In genomic region chr7:4515853-4516252, GRCm38 (mm10) we compare ENCODE assay signal across 16 mouse cellular contexts. TPM values are rescaled to one million over a fixed set of nuclear protein-coding genes. Genes with fewer than 3 reads are reported as not detected.
DNase-seq lines count a peak whose midpoint lies in the region; ATAC-seq lines count a peak whose summit lies in the region.
"Had no signal": no experiment of that assay in that cellular context is flagged by ENCODE, and none has a peak within 500 bp of the region (broad histone marks: within the 10 kb centered on the region; RNA-seq: fewer than 3 reads in every experiment).

No protein-coding gene starts in this region.

- WGBS in kidney, embryonic 14.5 days: 49% methylated on average over 6 of the region's 6 CpGs
- 55% methylated on average over 6 of the region's 6 CpGs for WGBS in embryonic facial prominence, embryonic 11.5 days
- 45% methylated on average over 6 of the region's 6 CpGs for WGBS in heart, embryonic 13.5 days
- 40% methylated on average over 6 of the region's 6 CpGs for WGBS in limb, embryonic 13.5 days

- H3K4me1 ChIP-seq in kidney, embryonic 14.5 days (ENCODE audit: control insufficient read depth, insufficient read depth, low read length): peaks cover 20% of the 10 kb centered on the region
- H3K4me1 ChIP-seq in embryonic facial prominence, embryonic 11.5 days (ENCODE audit: control insufficient read depth, insufficient read depth, low read length): no peaks in the 10 kb centered on the region
- H3K4me1 ChIP-seq in heart, embryonic 13.5 days: peaks cover 90% of the 10 kb centered on the region
- peaks cover 23% of the 10 kb centered on the region for H3K4me1 ChIP-seq in limb, embryonic 13.5 days

- 0 out of 2 replicates have a peak, but pooled peaks have one; percentile 7 for ATAC-seq in kidney, embryonic 14.5 days (ENCODE audit: low FRiP score, low TSS enrichment)
- ATAC-seq in embryonic facial prominence, embryonic 11.5 days (replicated peaks; ENCODE audit: insufficient number of reproducible peaks, low FRiP score, low TSS enrichment, low read depth): peak; percentile 41; the same call in 1 of the 2 replicates
- no peak for ATAC-seq in heart, embryonic 13.5 days (ENCODE audit: extremely low read depth, insufficient number of reproducible peaks, low FRiP score, low TSS enrichment)
- ATAC-seq in limb, embryonic 13.5 days (ENCODE audit: low FRiP score, low read depth): peak; percentile 50
- ATAC-seq: intestine, embryonic 15.5 days; Patski had no signal

- H3K4me3 ChIP-seq in kidney, embryonic 14.5 days (ENCODE audit: low read length): no peak overlapping the region
- no peak overlapping the region for H3K4me3 ChIP-seq in embryonic facial prominence, embryonic 11.5 days (ENCODE audit: low read depth, low read length)
- H3K4me3 ChIP-seq in heart, embryonic 13.5 days: peak overlapping the region; percentile 38
- H3K4me3 ChIP-seq in limb, embryonic 13.5 days: peak overlapping the region; percentile 25; the same call in 1 of the 2 replicates
- H3K4me3 ChIP-seq: embryonic facial prominence, embryonic 13.5 days; intestine, embryonic 15.5 days had no signal

- intact Hi-C loops in left cerebral cortex, postnatal 14 days (cut with DNase I): no loop called here

- no peak overlapping the region for H3K9ac ChIP-seq in kidney, embryonic 14.5 days (ENCODE audit: low read depth, low read length)
- peak overlapping the region; percentile 1; the same call in 1 of the 2 replicates for H3K9ac ChIP-seq in embryonic facial prominence, embryonic 11.5 days (replicated peaks; ENCODE audit: low read length)
- H3K9ac ChIP-seq in heart, embryonic 13.5 days: peak overlapping the region; percentile 78
- peak overlapping the region; percentile 19; the same call in 1 of the 2 replicates for H3K9ac ChIP-seq in limb, embryonic 13.5 days
- H3K9ac ChIP-seq: embryonic facial prominence, embryonic 13.5 days; intestine, embryonic 15.5 days had no signal

- no peaks in the 10 kb centered on the region for H3K27me3 ChIP-seq in kidney, embryonic 14.5 days (ENCODE audit: control insufficient read depth, insufficient read depth, low read length)
- no peaks in the 10 kb centered on the region for H3K27me3 ChIP-seq in embryonic facial prominence, embryonic 11.5 days (ENCODE audit: control insufficient read depth, insufficient read depth, low read length)
- H3K27me3 ChIP-seq in heart, embryonic 13.5 days (replicated peaks): no peaks in the 10 kb centered on the region
- peaks cover 4% of the 10 kb centered on the region; the same call in 1 of the 2 replicates for H3K27me3 ChIP-seq in limb, embryonic 13.5 days
- H3K27me3 ChIP-seq: CH12.LX; intestine, embryonic 15.5 days; Patski had no signal

- H3K4me2 ChIP-seq in kidney, embryonic 14.5 days (replicated peaks; ENCODE audit: low read depth, low read length): no peak overlapping the region
- no peak overlapping the region for H3K4me2 ChIP-seq in embryonic facial prominence, embryonic 11.5 days (ENCODE audit: low read depth, low read length)
- peak overlapping the region; percentile 63 for H3K4me2 ChIP-seq in heart, embryonic 13.5 days
- no peak overlapping the region for H3K4me2 ChIP-seq in limb, embryonic 13.5 days (replicated peaks)
- H3K4me2 ChIP-seq: embryonic facial prominence, embryonic 13.5 days; intestine, embryonic 15.5 days had no signal

- H3K36me3 ChIP-seq in kidney, embryonic 14.5 days (ENCODE audit: control insufficient read depth, insufficient read depth, low read length): no peaks in the 10 kb centered on the region
- no peaks in the 10 kb centered on the region for H3K36me3 ChIP-seq in embryonic facial prominence, embryonic 11.5 days (replicated peaks; ENCODE audit: control insufficient read depth, insufficient read depth, low read depth, low read length)
- peaks cover 30% of the 10 kb centered on the region for H3K36me3 ChIP-seq in heart, embryonic 13.5 days
- no peaks in the 10 kb centered on the region for H3K36me3 ChIP-seq in limb, embryonic 13.5 days
- H3K36me3 ChIP-seq: embryonic facial prominence, embryonic 13.5 days; intestine, embryonic 15.5 days had no signal

- H3K27ac ChIP-seq in kidney, embryonic 14.5 days (ENCODE audit: low read depth, low read length): no peak overlapping the region
- H3K27ac ChIP-seq in embryonic facial prominence, embryonic 11.5 days (replicated peaks; ENCODE audit: low read depth, low read length): no peak overlapping the region
- H3K27ac ChIP-seq in heart, embryonic 13.5 days (replicated peaks): peak overlapping the region; percentile 93
- no peak overlapping the region; the same call in 1 of the 2 replicates for H3K27ac ChIP-seq in limb, embryonic 13.5 days
- H3K27ac ChIP-seq: embryonic facial prominence, embryonic 13.5 days; intestine, embryonic 15.5 days had no signal

- no peak for DNase-seq in kidney, adult 18-20 months
- DNase-seq in embryonic facial prominence, embryonic 11.5 days (ENCODE audit: low spot score): no peak
- no peak for DNase-seq in left cerebral cortex, postnatal 14 days (ENCODE audit: low spot score in 2 of 2)
- no peak for DNase-seq in left cerebral cortex, adult 11 months (ENCODE audit: low spot score)
- DNase-seq: cerebellum, postnatal 10 days; kidney, postnatal 14 days; thymus, postnatal 25 days had no signal

- no peaks in the 10 kb centered on the region for H3K9me3 ChIP-seq in kidney, embryonic 14.5 days (ENCODE audit: control insufficient read depth, low read length)
- H3K9me3 ChIP-seq in embryonic facial prominence, embryonic 11.5 days (replicated peaks; ENCODE audit: control insufficient read depth, low read length): no peaks in the 10 kb centered on the region
- no peaks in the 10 kb centered on the region for H3K9me3 ChIP-seq in heart, embryonic 13.5 days
- no peaks in the 10 kb centered on the region for H3K9me3 ChIP-seq in limb, embryonic 13.5 days
- H3K9me3 ChIP-seq: embryonic facial prominence, embryonic 13.5 days; intestine, embryonic 15.5 days had no signal

RNA-seq across cellular contexts. Expression of gene Tnnt1, which starts 0.3 kb away (rescaled TPM):
- polyA plus RNA-seq in kidney, embryonic 14.5 days (2014; fragmentation: Nextera tagmentation; extraction: Ambion mirVana): 13.4 and 20.6 TPM in 2 replicates
- polyA plus RNA-seq in embryonic facial prominence, embryonic 11.5 days (2014; fragmentation: Nextera tagmentation; extraction: Ambion mirVana): 44.9 and 61.5 TPM in 2 replicates
- polyA plus RNA-seq in heart, embryonic 13.5 days (2015; fragmentation: Nextera tagmentation; extraction: Ambion mirVana): 610 and 755 TPM in 2 replicates
- 298 and 309 TPM in 2 replicates for polyA plus RNA-seq in limb, embryonic 13.5 days (2015; fragmentation: Nextera tagmentation; extraction: Ambion mirVana)
- total RNA-seq in left cerebral cortex, postnatal 14 days (2021): 1 to 10 TPM; 2.7 to 4.3 TPM
- total RNA-seq: neutrophil, adult 5-6 weeks had no signal
- polyA plus RNA-seq: Patski had no signal

RNA-seq across cellular contexts. Expression of gene Tnni3, which starts 8.2 kb away (rescaled TPM):
- polyA plus RNA-seq in kidney, embryonic 14.5 days (2014; fragmentation: Nextera tagmentation; extraction: Ambion mirVana): 4.9 and 8.1 TPM in 2 replicates
- polyA plus RNA-seq in embryonic facial prominence, embryonic 11.5 days (2014; fragmentation: Nextera tagmentation; extraction: Ambion mirVana): 2.6 and 9.9 TPM in 2 replicates
- 2,083 and 2,324 TPM in 2 replicates for polyA plus RNA-seq in heart, embryonic 13.5 days (2015; fragmentation: Nextera tagmentation; extraction: Ambion mirVana)
- 4.9 and 5.5 TPM in 2 replicates for polyA plus RNA-seq in limb, embryonic 13.5 days (2015; fragmentation: Nextera tagmentation; extraction: Ambion mirVana)
- under 1 TPM in 1 of 2 experiments, not detected in 1; 0.55 TPM for total RNA-seq in left cerebral cortex, postnatal 14 days (2021)
- total RNA-seq: liver, adult 2 months had no signal

RNA-seq across cellular contexts. Expression of gene Ppp1r12c, which starts 14.4 kb away (rescaled TPM):
- 50.8 and 51.2 TPM in 2 replicates for polyA plus RNA-seq in kidney, embryonic 14.5 days (2014; fragmentation: Nextera tagmentation; extraction: Ambion mirVana)
- polyA plus RNA-seq in embryonic facial prominence, embryonic 11.5 days (2014; fragmentation: Nextera tagmentation; extraction: Ambion mirVana): 33.0 and 35.3 TPM in 2 replicates
- 29.2 and 33.9 TPM in 2 replicates for polyA plus RNA-seq in heart, embryonic 13.5 days (2015; fragmentation: Nextera tagmentation; extraction: Ambion mirVana)
- 43.8 and 50.2 TPM in 2 replicates for polyA plus RNA-seq in limb, embryonic 13.5 days (2015; fragmentation: Nextera tagmentation; extraction: Ambion mirVana)
- 100 to 1,000 TPM; 117 to 128 TPM for total RNA-seq in left cerebral cortex, postnatal 14 days (2021)

RNA-seq across cellular contexts. Expression of gene Dnaaf3, which starts 16.4 kb away (rescaled TPM):
- polyA plus RNA-seq in kidney, embryonic 14.5 days (2014; fragmentation: Nextera tagmentation; extraction: Ambion mirVana): 1.3 and 2.4 TPM in 2 replicates
- polyA plus RNA-seq in embryonic facial prominence, embryonic 11.5 days (2014; fragmentation: Nextera tagmentation; extraction: Ambion mirVana): 1.0 and 1.6 TPM in 2 replicates
- 0.59 and 0.95 TPM in 2 replicates for polyA plus RNA-seq in heart, embryonic 13.5 days (2015; fragmentation: Nextera tagmentation; extraction: Ambion mirVana)
- 3.0 and 3.3 TPM in 2 replicates for polyA plus RNA-seq in limb, embryonic 13.5 days (2015; fragmentation: Nextera tagmentation; extraction: Ambion mirVana)
- total RNA-seq in left cerebral cortex, postnatal 14 days (2021): under 1 TPM; 0.31 to 0.34 TPM

RNA-seq across cellular contexts. Expression of gene Syt5, which starts 31.5 kb away (rescaled TPM):
- polyA plus RNA-seq in kidney, embryonic 14.5 days (2014; fragmentation: Nextera tagmentation; extraction: Ambion mirVana): 5.3 and 5.5 TPM in 2 replicates
- polyA plus RNA-seq in embryonic facial prominence, embryonic 11.5 days (2014; fragmentation: Nextera tagmentation; extraction: Ambion mirVana): 4.8 and 6.6 TPM in 2 replicates
- 1.4 and 2.7 TPM in 2 replicates for polyA plus RNA-seq in heart, embryonic 13.5 days (2015; fragmentation: Nextera tagmentation; extraction: Ambion mirVana)
- 5.5 and 6.0 TPM in 2 replicates for polyA plus RNA-seq in limb, embryonic 13.5 days (2015; fragmentation: Nextera tagmentation; extraction: Ambion mirVana)
- total RNA-seq in left cerebral cortex, postnatal 14 days (2021): 100 to 1,000 TPM; 241 to 259 TPM
- total RNA-seq: liver, adult 2 months; neutrophil, adult 5-6 weeks had no signal
- polyA plus RNA-seq: liver, adult 2 months had no signal

Comparison
In these comparisons a context has a peak if more than half of its experiments do, and no peak if none do; other contexts are left out.
1. H3K4me3 ChIP-seq: peak in heart, embryonic 13.5 days (single experiment) and limb, embryonic 13.5 days (single experiment); none in kidney, embryonic 14.5 days (single experiment) and embryonic facial prominence, embryonic 11.5 days (single experiment).
2. RNA of gene Tnni3, which starts 8.2 kb away (polyA plus RNA-seq): 2,083 to 2,324 TPM in heart, embryonic 13.5 days; 2.6 to 9.9 TPM in embryonic facial prominence, embryonic 11.5 days, 4.9 to 8.1 TPM in kidney, embryonic 14.5 days and 4.9 to 5.5 TPM in limb, embryonic 13.5 days; every median in the first group is over 100 times any median in the second.